In genomic region chr2:20961295-20961694, GRCm38 (mm10) we compare ENCODE assay signal across 12 mouse cellular contexts. TPM values are rescaled to one million over a fixed set of nuclear protein-coding genes. Genes with fewer than 3 reads are reported as not detected.
DNase-seq lines count a peak whose midpoint lies in the region; ATAC-seq and TF ChIP-seq lines count a peak whose summit lies in the region.
"Had no signal": no experiment of that assay in that cellular context is flagged by ENCODE, and none has a peak within 500 bp of the region (broad histone marks: within the 10 kb centered on the region; RNA-seq: fewer than 3 reads in every experiment).

No protein-coding gene starts in this region.

- WGBS in liver, embryonic 13.5 days (ENCODE audit: insufficient replicate concordance) = 32% methylated on average over 8 of the region's 8 CpGs
- 17% methylated on average over 8 of the region's 8 CpGs for WGBS in small intestine, adult 2 months

- ATAC-seq in liver, embryonic 13.5 days (ENCODE audit: low read depth) = no peak
- ATAC-seq: Patski had no signal

- H3K9ac ChIP-seq in liver, embryonic 13.5 days = peak overlapping the region; percentile 11; the same call in 1 of the 2 replicates
- H3K9ac ChIP-seq: embryonic facial prominence, embryonic 15.5 days; lung, embryonic 15.5 days had no signal

- H3K27me3 ChIP-seq in liver, embryonic 13.5 days = no peaks in the 10 kb centered on the region
- H3K27me3 ChIP-seq in small intestine, adult 2 months (ENCODE audit: control insufficient read depth, insufficient read depth, low read length) = no peaks in the 10 kb centered on the region
- H3K27me3 ChIP-seq: embryonic facial prominence, embryonic 15.5 days; lung, embryonic 15.5 days; Patski had no signal

- no peak overlapping the region for H3K27ac ChIP-seq in liver, embryonic 13.5 days
- peak overlapping the region; percentile 28 for H3K27ac ChIP-seq in small intestine, adult 2 months (ENCODE audit: insufficient read depth, low read depth, low read length)
- H3K27ac ChIP-seq: embryonic facial prominence, embryonic 15.5 days; lung, embryonic 15.5 days had no signal

- H3K4me2 ChIP-seq in liver, embryonic 13.5 days = peak overlapping the region; percentile 24
- H3K4me2 ChIP-seq: embryonic facial prominence, embryonic 15.5 days; lung, embryonic 15.5 days had no signal

- no peak for TF ChIP-seq POLR2A in small intestine, adult 2 months (IDR thresholded peaks at IDR 0.05; ENCODE audit: low read depth, low read length)

- H3K36me3 ChIP-seq in liver, embryonic 13.5 days = peaks cover 11% of the 10 kb centered on the region; the same call in 1 of the 2 replicates
- peaks cover 2% of the 10 kb centered on the region; the same call in 1 of the 2 replicates for H3K36me3 ChIP-seq in small intestine, adult 2 months (ENCODE audit: control insufficient read depth, insufficient read depth, low read length)
- H3K36me3 ChIP-seq: embryonic facial prominence, embryonic 15.5 days; lung, embryonic 15.5 days had no signal

- DNase-seq in cerebellum, adult 9-10 months = peak; percentile 64
- DNase-seq in cerebellum, adult 18-20 months = no peak
- DNase-seq in liver, embryonic 13.5 days = no peak
- no peak for DNase-seq in liver
- DNase-seq in induced T-regulatory cell, adult 2 months (ENCODE audit: low read depth) = peak; percentile 19
- no peak for DNase-seq in spleen, adult 18-20 months
- DNase-seq in embryo, embryonic 9.5 days (ENCODE audit: extremely low spot score) = no peak
- DNase-seq: gastrocnemius, postnatal 25 days had no signal

- no peak for TF ChIP-seq CTCF in small intestine, adult 2 months (IDR thresholded peaks at IDR 0.05; ENCODE audit: extremely low read depth, insufficient read length, insufficient replicate concordance, low read depth, low read length)

- H3K9me3 ChIP-seq in liver, embryonic 13.5 days (replicated peaks) = no peaks in the 10 kb centered on the region
- H3K9me3 ChIP-seq: embryonic facial prominence, embryonic 15.5 days; lung, embryonic 15.5 days had no signal

- no peak overlapping the region for H3K4me3 ChIP-seq in liver, embryonic 13.5 days (replicated peaks)
- H3K4me3 ChIP-seq in small intestine, adult 2 months (ENCODE audit: low read depth, low read length) = no peak overlapping the region
- H3K4me3 ChIP-seq: embryonic facial prominence, embryonic 15.5 days; lung, embryonic 15.5 days had no signal

- peaks cover 79% of the 10 kb centered on the region for H3K4me1 ChIP-seq in liver, embryonic 13.5 days (replicated peaks)
- H3K4me1 ChIP-seq in small intestine, adult 2 months (ENCODE audit: control insufficient read depth, insufficient read depth, insufficient read length, low read length) = peaks cover 21% of the 10 kb centered on the region

RNA-seq across cellular contexts. Expression of gene Arhgap21, which starts 7.4 kb away (rescaled TPM):
- polyA plus RNA-seq in liver, embryonic 13.5 days (2015; fragmentation: Nextera tagmentation; extraction: Ambion mirVana) = 6.7 and 6.9 TPM in 2 replicates
- 4.9 and 12.6 TPM in 2 replicates for polyA plus RNA-seq in small intestine, adult 2 months (2012; rRNA removed)

Comparison
In these comparisons a context has a peak if more than half of its experiments do, and no peak if none do; other contexts are left out.
1. DNase-seq: peak in cerebellum, adult 9-10 months (single experiment) and induced T-regulatory cell, adult 2 months (single experiment); none in cerebellum, adult 18-20 months (0 of 2), liver, embryonic 13.5 days (single experiment), liver (single experiment), spleen, adult 18-20 months (0 of 2) and embryo, embryonic 9.5 days (single experiment).